Mouse (Mus musculus): ENCODE results near the gene Nr2f1.

DNA sequence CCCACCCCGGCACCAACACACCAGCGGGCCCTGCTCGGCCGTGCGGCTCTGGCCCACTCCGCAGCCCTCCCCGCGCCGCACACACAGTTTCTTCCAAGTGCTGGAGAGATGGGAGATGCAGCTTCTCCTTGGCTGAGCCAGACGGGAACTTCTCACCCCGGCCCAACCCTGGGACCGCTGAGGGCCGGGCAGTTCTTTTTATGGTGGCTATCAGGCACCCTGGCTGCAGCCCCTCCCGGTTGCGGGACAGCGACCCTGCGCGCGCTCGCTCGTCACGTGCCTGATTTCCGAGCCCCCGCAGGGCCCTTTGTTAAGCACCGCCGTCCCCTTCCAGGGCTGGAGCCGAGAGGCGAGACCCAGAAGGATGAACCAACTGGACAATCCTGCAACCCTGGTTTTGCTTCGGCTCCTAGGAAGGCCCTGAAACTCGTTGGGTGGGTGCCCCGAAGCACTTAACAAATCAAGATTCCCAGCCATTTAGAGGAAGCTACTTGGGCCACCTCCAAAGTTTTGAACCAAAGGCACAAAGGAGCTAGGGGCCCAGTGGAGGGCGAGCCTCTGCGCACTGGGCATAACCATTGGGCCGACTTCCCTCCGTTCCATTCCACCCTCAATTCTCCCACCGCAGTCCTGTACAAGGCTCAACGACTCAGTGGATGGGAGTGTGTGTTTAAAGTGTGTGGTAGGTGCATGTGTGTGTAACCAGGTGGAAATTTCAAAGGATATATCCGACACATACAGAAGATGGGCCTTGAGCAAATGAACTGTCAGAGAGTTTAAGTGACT, 20.1 kb downstream of the Nr2f1 start:
- no peak for TF ChIP-seq CTCF (IDR thresholded peaks at IDR 0.05; ENCODE audit: borderline replicate concordance, insufficient read depth, low read depth, low read length)
- no peak for TF ChIP-seq POLR2A (IDR thresholded peaks at IDR 0.05; ENCODE audit: borderline replicate concordance, insufficient read depth, low read length)

Measured in cerebellum, adult 2 months (tissue).